Mouse (Mus musculus): ENCODE measurements around the gene Pbld1.

- TF ChIP-seq GATA1 (IDR thresholded peaks at IDR 0.05; ENCODE audit: low read length) (no peak), TAL1 (IDR thresholded peaks at IDR 0.05; ENCODE audit: low read length) (no peak)
These were observed 30.0 kb downstream of the Pbld1 start for GRCm38 (mm10) chr10:63089758-63090571.

Measured in erythroblast, embryonic 14.5 days (primary cell).